Mouse (Mus musculus) heart, adult 2 months (tissue): ENCODE measurements around the gene Eif1b. TPM values are rescaled to one million over a fixed set of nuclear protein-coding genes. Genes with fewer than 3 reads are reported as not detected.

Experiments
- DNase-seq, 2 experiments: peaks; one replicate each; pipeline ENCODE4 v3.0.0; 2021
- H3K27ac ChIP-seq: fragments of 200-600 bp; 2 replicates; pipeline ENCODE4 v1.8.1; 2022
- H3K27me3 ChIP-seq: fragments of 200-500 bp; 2 replicates; pipeline ENCODE4 v1.6.1; 2012; ENCODE audit warnings: mild to moderate bottlenecking, low read length, inconsistent platforms, mixed read lengths; ENCODE audit not compliant: control insufficient read depth, insufficient read depth
- H3K36me3 ChIP-seq: fragments of 200-500 bp; 2 replicates; pipeline ENCODE4 v1.6.1; 2012; ENCODE audit warnings: low read length, inconsistent platforms; ENCODE audit not compliant: control insufficient read depth, insufficient read depth
- H3K4me1 ChIP-seq: fragments of 200-500 bp; 2 replicates; pipeline ENCODE4 v1.6.1; 2011; ENCODE audit warnings: low read length; ENCODE audit not compliant: control insufficient read depth, insufficient read depth
- H3K4me3 ChIP-seq: fragments of 200-600 bp; 2 replicates; pipeline ENCODE4 v1.8.1; 2022
- H3K79me2 ChIP-seq: fragments of 200-500 bp; replicated peaks from 2 replicates; pipeline ENCODE4 v1.6.1; 2012; ENCODE audit warnings: mild to moderate bottlenecking, inconsistent platforms, low read length, moderate library complexity, mixed read lengths; ENCODE audit not compliant: control insufficient read depth, insufficient read depth
- H3K9ac ChIP-seq: fragments of 200-500 bp; 2 replicates; pipeline ENCODE4 v1.6.1; 2012; ENCODE audit warnings: low read depth, mild to moderate bottlenecking, control low read depth, inconsistent platforms, low read length, mixed read lengths
- CTCF ChIP-seq: fragments of 200-600 bp; IDR thresholded peaks from 2 replicates; pipeline ENCODE4 v1.8.1; 2022; ENCODE audit warnings: antibody characterized with exemption, mild to moderate bottlenecking, moderate library complexity
- EP300 ChIP-seq: fragments of 200-500 bp; IDR thresholded peaks from 2 replicates; pipeline ENCODE4 v1.6.1; 2011; ENCODE audit warnings: low read depth, low read length, control low read depth; ENCODE audit not compliant: insufficient read depth
- POLR2A ChIP-seq: fragments of 200-500 bp; IDR thresholded peaks from 2 replicates; pipeline ENCODE4 v1.6.1; 2011; ENCODE audit warnings: mild to moderate bottlenecking, low read depth, low read length, control low read depth; ENCODE audit not compliant: insufficient read depth
- WGBS: fragments of 180-500 bp; shearing (Covaris S2); methylation state at CpG from one replicate; pipeline ENCODE4 v1.1.7; 2018; 5-methylcytosine and 5-hydroxymethylcytosine counted together
- intact Hi-C: fragments of 180-260 bp; cut with DNase I; formaldehyde crosslinking; loops from one replicate; pipeline ENCODE4 v1.15.1; 2025
- polyA plus RNA-seq: library from polyadenylated mRNA; depleted of rRNA; stranded (reverse); fragments of >200 nt; gene quantifications from 2 replicates; pipeline ENCODE4 v1.2.3, GENCODE M21; 2012; rRNA removed
- total RNA-seq, 2 experiments: library from RNA; stranded (reverse); gene quantifications; 2 replicates each; pipeline ENCODE4 v1.2.3; 2021

The Eif1b gene
- total and polyA plus RNA-seq, 3 experiments: 38.3 to 65.9 (median 64.9) TPM

GRCm38 (mm10) chr9:120541411-120541810, 49.4 kb downstream of the Eif1b start:
- WGBS: 24% methylated on average over 2 of the region's 2 CpGs
- H3K36me3 ChIP-seq: no peaks in the 10 kb centered on the region
- H3K79me2 ChIP-seq: no peaks in the 10 kb centered on the region
- H3K9ac ChIP-seq: no peak overlapping the region
- H3K4me3 ChIP-seq: no peak overlapping the region
- TF ChIP-seq EP300 (no peak), CTCF (no peak), POLR2A (no peak)
- intact Hi-C loops: no loop called here
- H3K27me3 ChIP-seq: peaks cover 5% of the 10 kb centered on the region
- no peak overlapping the region for H3K27ac ChIP-seq
- no peak for DNase-seq
- H3K4me1 ChIP-seq: no peaks in the 10 kb centered on the region

- WGBS: 36% methylated on average over 6 of the region's 6 CpGs
- TF ChIP-seq POLR2A (no peak), EP300 (no peak), CTCF (no peak)
These were observed 50.2 kb downstream of the Eif1b start for GRCm38 (mm10) chr9:120542241-120542640.

More at GRCm38 (mm10) chr9:120542241-120542640, 50.2 kb downstream of the Eif1b start:
- Histone ChIP-seq H3K79me2 (no peaks in the 10 kb centered on the region), H3K36me3 (no peaks in the 10 kb centered on the region), H3K27ac (no peak overlapping the region), H3K27me3 (peaks cover 5% of the 10 kb centered on the region), H3K4me1 (no peaks in the 10 kb centered on the region), H3K9ac (no peak overlapping the region), H3K4me3 (no peak overlapping the region)
- DNase-seq: no peak
- intact Hi-C loops: no loop called here

Other genes starting within 250 kb of the Eif1b start
- gene Myrip, start 190.7 kb upstream of the Eif1b start, total RNA-seq: 1 to 10 TPM; 5.4 to 6.2 TPM
- gene Myrip, start 190.7 kb upstream of the Eif1b start, polyA plus RNA-seq: 1.5 and 1.8 TPM in 2 replicates
- gene Entpd3, start 47.6 kb downstream of the Eif1b start, total RNA-seq: under 1 TPM in 1 of 2 experiments, not detected in 1; 0.07 TPM
- 0.23 and 0.26 TPM in 2 replicates for gene Entpd3, start 47.6 kb downstream of the Eif1b start, polyA plus RNA-seq
- 100 to 1,000 TPM; 251 to 299 TPM for gene Rpl14, start 79.2 kb downstream of the Eif1b start, total RNA-seq
- gene Rpl14, start 79.2 kb downstream of the Eif1b start, polyA plus RNA-seq: 206 and 222 TPM in 2 replicates